Mouse (Mus musculus) kidney, postnatal 36 days (tissue): ENCODE measurements around the gene Rbm38.

Experiments used
- DNase-seq, 2 experiments: peaks; one replicate each; pipeline ENCODE4 v3.0.0; 2021 to 2022; ENCODE audit warnings: mixed read lengths in 2 of 2

Rbm38 gene

DNA sequence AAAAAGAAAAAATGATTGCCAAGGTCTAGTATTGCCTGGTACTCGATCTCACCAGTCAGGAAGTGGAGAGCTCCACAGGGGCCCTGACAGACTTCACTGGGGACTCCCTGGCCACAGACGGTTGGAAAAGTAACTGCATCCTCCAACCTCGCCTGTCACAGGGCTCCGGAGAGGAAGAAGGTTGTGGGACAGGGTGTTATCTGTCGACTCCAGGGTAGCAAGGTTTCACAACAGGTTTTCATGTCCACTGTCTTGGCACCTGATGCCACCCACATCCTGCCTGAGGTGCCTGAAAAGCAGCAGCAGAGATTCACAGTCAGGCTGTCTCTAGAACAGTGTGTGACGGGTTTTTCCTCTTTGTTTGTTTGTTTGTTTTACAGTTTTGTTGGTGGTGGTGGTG is 2.4 kb upstream of the Rbm38 start:
- no peak for DNase-seq

DNA sequence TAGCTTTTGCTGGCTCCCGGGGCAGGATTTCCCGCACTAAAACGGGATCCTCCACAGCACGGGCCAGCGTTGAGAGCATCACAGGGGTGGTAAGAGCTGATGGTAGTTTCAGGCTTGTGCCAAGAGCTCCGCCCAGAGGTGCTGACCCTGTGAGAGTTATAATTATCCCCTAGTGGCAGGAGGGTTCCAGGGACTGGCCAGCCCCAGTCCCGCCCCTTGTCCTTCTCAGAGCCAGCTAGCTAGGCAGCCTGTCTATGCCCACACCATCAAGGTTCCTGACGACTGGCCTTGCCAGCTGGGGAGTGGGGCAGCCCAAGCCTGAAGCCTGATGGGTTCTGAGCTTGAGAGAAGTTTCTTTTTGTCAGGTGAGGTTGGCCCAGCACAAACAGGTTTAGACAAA is 1.7 kb upstream of the Rbm38 start:
- DNase-seq = peak; percentile 56 to 63

DNA sequence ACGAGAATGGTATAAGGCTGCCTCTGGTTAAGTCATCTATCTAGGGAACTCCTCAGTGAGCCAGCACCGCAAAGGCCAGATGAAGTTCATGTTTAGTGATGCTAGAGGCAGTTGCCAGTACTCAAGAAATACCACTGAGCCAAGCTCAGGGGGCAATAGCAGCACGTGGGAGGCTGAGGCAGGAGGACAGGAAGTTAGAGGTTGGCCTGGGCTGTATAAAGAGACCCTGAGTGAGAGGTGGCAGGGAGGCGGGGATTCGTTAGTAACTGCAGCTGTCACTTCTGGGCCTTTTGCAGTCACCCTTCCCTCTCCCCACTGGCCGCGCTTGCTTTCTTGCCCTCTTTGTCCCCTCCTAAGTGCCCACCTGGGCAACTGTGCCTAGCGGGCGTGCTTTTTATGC is 976 bp upstream of the Rbm38 start:
- DNase-seq = no peak

GRCm38 (mm10) chr2:173019790-173020189 is 508 bp upstream of the Rbm38 start:
- peak; percentile 93 to 96 for DNase-seq

DNA sequence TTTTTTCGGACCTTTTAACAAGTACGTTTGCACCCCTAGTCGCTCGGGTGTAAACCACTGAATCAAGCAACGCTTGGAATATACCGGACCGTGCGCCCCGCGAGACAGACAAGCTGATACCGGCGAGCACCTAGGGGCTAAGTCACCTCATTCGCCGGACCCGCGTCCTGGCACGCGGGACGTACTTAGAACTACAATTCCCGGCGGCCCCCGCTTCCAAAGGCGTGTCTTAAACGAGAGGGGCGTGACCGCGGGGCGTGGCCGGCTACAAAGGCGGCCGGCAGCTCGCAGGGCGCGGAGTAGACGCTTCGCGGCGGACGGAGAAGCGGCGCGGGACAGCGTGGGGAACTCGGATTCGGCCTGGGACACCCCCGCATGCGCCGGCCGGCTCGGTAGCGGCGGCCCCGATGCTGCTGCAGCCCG is 1.3 kb downstream of the Rbm38 start:
- peak; percentile 94 to 98 for DNase-seq

- peak in 1 of 2 experiments; percentile 60 for DNase-seq
These were observed 1.9 kb downstream of the Rbm38 start for GRCm38 (mm10) chr2:173022056-173022681.

GRCm38 (mm10) chr2:173022813-173023212 is 2.5 kb downstream of the Rbm38 start:
- DNase-seq = no peak

- DNase-seq = no peak
These were observed 3.1 kb downstream of the Rbm38 start for GRCm38 (mm10) chr2:173023371-173023851.

DNA sequence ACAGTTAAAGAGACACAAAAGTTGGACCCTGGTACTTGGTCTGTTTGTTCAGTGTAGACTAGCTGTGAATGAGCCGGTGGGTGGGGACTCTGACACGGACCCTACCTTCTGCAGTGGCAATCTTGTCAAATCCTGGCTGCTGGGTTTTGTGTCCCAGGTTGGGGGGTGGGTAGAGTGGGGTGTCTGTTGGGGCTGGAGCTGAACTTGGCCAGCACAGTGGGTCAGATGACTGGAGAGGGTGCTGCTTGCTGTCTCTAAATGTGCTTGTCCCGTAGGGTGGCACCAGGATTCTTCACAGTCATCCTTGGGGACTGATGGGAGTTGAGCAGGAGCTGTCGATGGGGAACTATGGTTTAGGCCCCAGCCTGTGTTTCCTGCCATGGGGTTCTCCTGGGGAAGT is 3.7 kb downstream of the Rbm38 start:
- no peak for DNase-seq

GRCm38 (mm10) chr2:173024392-173024791 is 4.1 kb downstream of the Rbm38 start:
- no peak for DNase-seq

- no peak for DNase-seq
These were observed 4.6 kb downstream of the Rbm38 start for GRCm38 (mm10) chr2:173024938-173025337.

GRCm38 (mm10) chr2:173026286-173026685 is 6.0 kb downstream of the Rbm38 start:
- DNase-seq = no peak

- no peak for DNase-seq
These were observed 6.4 kb downstream of the Rbm38 start for GRCm38 (mm10) chr2:173026688-173027131.

DNA sequence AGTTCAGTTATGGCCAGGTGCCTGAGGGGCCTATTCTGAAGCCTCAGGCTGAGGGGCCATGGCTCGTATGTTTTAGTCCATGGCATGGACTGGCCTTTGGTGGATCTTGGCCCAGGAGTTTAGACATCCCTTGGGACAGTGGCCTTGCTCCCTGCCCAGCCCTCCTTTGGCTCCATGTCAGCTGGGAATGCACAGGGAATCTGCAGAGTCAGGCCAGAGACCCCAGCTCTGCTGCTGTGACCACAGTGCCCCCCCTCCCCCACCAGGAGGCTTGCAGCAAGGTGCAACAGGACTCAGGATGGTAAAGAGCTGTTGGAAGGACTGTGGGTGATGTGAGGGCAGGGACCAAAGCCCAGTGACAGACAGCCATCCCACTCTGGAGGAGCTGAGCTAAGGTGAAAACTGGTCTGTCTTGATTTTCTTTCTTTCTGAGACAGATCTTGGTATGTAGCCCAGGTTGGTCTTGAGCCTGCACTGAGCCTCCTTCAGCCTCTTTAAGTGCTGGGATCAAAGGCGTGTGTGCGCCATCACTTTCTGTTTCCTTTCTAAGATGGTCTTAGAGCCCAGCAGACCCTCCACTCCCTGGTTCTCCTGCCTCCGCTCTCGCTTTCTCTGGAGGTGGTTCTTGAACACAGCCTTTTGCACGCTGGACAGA is 7.0 kb downstream of the Rbm38 start:
- no peak for DNase-seq

DNA sequence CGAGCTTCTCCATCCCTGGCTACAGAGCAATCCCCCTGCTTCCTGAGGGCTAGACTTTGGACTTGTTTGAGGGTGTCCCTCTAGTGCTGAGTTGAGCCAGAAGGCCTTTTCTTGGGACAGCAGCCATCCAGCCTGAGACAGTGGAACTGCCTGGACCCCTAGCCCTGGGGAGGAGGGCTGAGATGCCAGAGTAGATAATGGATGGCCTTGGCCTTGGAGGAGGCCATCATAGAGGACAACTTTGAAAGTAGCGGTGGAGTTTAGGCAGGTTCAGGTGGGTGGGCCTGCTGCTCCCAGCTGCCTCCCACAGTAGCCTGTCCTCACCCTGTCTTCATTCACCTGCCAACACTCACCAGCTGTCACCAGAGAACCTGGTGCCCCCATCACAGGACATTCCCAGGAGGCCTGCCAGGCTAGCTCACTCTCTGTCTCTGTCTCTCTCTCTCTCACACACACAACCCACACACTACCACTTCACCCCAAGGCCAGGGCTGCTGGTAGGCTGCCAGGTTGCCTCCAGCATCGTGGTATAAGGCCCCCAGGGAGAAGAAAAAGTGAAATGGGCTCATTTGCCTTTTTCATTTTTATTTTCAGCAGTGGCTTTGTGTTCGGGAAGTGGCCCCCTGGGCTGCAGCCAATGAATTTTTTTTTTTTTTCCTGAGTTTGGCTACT is 7.7 kb downstream of the Rbm38 start:
- no peak for DNase-seq

- no peak for DNase-seq
These were observed 8.3 kb downstream of the Rbm38 start for GRCm38 (mm10) chr2:173028508-173029031.

DNA sequence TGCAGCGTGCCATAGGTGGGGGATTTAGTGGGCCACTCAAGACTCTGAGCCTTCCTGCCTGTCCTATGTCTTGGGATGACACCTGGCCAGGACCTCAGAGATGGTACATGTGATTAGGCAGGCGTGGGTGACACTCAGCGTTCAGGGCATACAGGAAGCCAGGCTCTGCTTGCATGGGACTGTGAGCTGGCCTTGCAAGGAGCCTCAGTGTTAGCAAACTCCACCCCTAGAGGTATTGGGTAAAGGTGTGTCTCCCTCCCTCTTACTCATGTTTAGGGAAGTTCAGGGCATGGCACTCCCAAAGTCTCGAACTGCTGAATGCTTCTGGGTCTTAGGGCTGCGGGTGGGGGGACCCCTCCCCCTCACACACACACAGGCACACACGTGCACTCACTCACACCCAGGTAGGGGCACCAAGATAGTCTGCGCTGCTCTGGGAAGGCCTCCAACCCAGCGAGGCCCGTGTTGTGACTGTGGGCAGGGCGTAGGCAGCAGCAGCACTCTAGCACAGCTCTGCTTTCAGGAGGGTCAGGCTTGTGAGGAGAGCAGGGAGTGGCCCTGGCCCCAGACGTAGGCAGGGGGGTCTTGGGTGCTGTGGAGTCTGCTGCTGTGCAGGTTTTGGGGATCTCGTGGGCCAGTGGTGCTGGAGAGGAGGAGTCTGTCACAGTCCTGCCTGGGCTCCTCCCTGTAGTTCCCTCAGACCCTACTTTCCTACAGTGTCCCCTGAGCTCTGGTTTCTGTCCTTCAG is 10.5 kb downstream of the Rbm38 start:
- DNase-seq = no peak

DNA sequence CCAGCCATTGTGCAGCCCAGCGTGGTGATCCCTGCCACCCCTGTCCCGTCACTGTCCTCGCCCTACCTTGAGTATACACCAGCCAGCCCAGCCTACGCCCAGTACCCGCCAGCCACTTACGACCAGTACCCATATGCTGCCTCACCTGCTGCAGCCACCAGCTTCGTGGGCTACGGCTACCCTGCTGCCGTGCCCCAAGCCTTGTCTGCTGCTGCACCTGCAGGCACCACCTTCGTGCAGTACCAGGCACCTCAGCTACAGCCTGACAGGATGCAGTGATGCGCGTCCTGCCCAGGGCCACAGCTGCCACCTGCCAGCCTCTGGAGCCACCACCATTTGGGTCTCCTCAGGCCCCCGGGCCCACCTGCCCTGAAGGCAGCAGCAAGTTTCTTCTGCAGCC is 13.2 kb downstream of the Rbm38 start:
- no peak for DNase-seq

DNA sequence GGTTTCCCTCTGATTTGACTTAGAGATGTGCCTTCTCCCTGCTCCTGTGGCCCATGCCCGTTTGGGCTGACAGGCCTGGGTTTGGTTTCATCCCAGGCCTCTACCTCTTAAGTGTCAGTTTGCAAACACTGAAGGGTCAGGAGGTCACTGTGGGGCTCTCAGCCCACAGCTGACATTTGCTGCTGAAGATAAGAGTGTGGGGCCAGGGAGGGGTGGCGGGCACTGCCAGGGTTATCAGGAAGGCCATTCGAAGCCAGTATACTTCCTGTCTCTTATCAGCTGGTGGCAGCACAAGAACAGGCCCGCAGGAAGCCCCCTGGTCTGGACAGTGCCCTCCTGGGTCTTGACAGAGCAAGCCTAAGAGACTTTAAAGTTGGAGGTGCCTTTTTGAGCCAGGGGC is 14.7 kb downstream of the Rbm38 start:
- DNase-seq = no peak

DNA sequence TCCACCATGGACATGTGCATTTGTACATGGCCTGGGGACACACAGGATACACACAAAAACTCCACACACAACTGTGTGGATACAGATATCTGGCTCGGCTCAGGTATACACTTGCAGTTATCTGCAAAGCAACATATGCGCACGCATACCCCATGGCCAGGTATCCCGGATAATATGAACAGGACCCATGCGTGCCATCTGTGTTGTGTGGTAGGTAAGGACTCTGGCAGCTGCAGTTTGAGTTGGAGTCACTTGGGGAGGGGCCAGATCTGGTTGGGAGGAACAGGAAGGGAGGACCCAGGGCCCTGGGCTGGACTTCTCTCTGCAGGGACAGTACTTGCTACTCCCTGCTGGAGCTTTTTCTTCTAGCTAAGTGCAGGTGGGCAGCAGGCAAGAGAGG is 15.4 kb downstream of the Rbm38 start:
- DNase-seq = no peak

DNA sequence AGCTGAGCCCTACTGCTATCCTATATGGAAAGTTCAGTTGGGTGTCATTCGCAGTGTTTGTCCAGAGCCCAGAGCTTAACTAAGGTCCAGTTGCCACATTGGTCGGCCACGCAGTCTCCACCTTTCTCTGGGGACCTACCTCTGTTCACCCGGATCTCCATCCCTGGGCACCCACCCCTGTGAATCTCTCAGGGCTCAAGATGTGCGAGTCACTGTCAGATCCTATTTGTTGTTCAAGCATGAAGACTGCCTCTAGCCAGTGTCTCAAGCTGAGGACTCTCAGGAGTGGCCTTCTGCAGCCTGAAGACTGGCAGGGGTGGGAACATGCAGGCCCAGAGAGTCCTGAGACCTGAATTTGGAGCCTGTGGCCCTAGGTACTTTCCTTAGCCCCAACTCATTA is 15.8 kb downstream of the Rbm38 start:
- no peak for DNase-seq

GRCm38 (mm10) chr2:173036611-173037010 is 16.3 kb downstream of the Rbm38 start:
- no peak for DNase-seq

DNA sequence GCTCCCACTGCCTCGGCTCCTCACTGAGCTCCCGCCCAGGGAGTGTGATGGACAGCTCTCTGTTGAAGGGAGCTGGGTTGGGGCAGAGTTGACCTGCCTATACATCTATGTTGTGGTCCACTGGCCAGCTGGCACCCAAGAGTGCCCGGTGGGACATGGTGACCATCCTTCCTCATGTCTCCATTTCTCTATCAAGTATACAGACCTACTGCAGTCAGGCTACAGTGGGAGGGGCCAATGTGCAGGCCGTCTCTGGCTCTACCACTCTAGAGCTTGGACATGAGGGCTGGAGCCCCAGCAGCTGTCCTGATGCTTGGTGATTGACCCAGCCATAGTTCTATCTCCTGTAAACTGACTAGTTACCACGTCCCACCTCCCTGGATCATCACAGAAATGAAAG is 17.0 kb downstream of the Rbm38 start:
- DNase-seq = no peak
